Mouse (Mus musculus) neural tube, embryonic 14.5 days (tissue): Measurements from ENCODE around the gene Arid3a. TPM values are rescaled to one million over a fixed set of nuclear protein-coding genes. Genes with fewer than 3 reads are reported as not detected.

Experiments
- ATAC-seq: fragments of 200-750 bp; cut with Nextera tagmentation; 2 replicates; pipeline ENCODE4 v1.8.0; 2017; ENCODE audit warnings: low read depth, mild to moderate bottlenecking, moderate TSS enrichment, moderate library complexity
- H3K27ac ChIP-seq: fragments of 300-500 bp; sonication (generic); 2 replicates; pipeline ENCODE4 v1.5.1; 2014; ENCODE audit warnings: low read depth, mild to moderate bottlenecking, control low read depth, low read length, moderate library complexity, mixed read lengths
- H3K27me3 ChIP-seq: fragments of 300-500 bp; sonication (generic); 2 replicates; pipeline ENCODE4 v1.6.1; 2014; ENCODE audit warnings: low read length; ENCODE audit not compliant: control insufficient read depth, insufficient read depth
- H3K36me3 ChIP-seq: fragments of 300-500 bp; sonication (generic); 2 replicates; pipeline ENCODE4 v1.6.1; 2014; ENCODE audit warnings: low read length, mixed read lengths; ENCODE audit not compliant: control insufficient read depth, insufficient read depth
- H3K4me1 ChIP-seq: fragments of 300-500 bp; sonication (generic); 2 replicates; pipeline ENCODE4 v1.6.1; 2014; ENCODE audit warnings: low read length; ENCODE audit not compliant: control insufficient read depth, insufficient read depth
- H3K4me2 ChIP-seq: fragments of 300-500 bp; sonication (generic); 2 replicates; pipeline ENCODE4 v1.6.1; 2014; ENCODE audit warnings: mild to moderate bottlenecking, low read depth, low read length, control low read depth
- H3K4me3 ChIP-seq: fragments of 300-500 bp; sonication (generic); 2 replicates; pipeline ENCODE4 v1.5.1; 2014; ENCODE audit warnings: low read depth, low read length, control low read depth, mixed read lengths
- H3K9ac ChIP-seq: fragments of 300-500 bp; sonication (generic); replicated peaks from 2 replicates; pipeline ENCODE4 v1.6.1; 2014; ENCODE audit warnings: low read depth, mild to moderate bottlenecking, control low read depth, low read length, mixed read lengths
- H3K9me3 ChIP-seq: fragments of 300-500 bp; sonication (generic); 2 replicates; pipeline ENCODE4 v1.6.1; 2016; ENCODE audit warnings: low read length; ENCODE audit not compliant: control insufficient read depth
- WGBS: fragments of 180-500 bp; shearing (Covaris S2); extraction: QIAGEN DNeasy Blood & Tissue Kit; methylation state at CpG from one replicate; pipeline ENCODE4 v1.1.7; 2014; 5-methylcytosine and 5-hydroxymethylcytosine counted together
- polyA plus RNA-seq: library from polyadenylated mRNA; unstranded; fragments of >200 nt; fragmentation: Nextera tagmentation; extraction: Ambion mirVana; gene quantifications from 2 replicates; pipeline ENCODE4 v1.2.1, GENCODE M21; 2014

Gene Arid3a
- polyA plus RNA-seq, 1 experiment from 2014 or later: 5.1 TPM

- Histone ChIP-seq H3K4me1 (peaks cover 28% of the 10 kb centered on the region), H3K36me3 (no peaks in the 10 kb centered on the region), H3K9ac (peak within 1 kb of the TSS; percentile 83), H3K27ac (peak within 1 kb of the TSS; percentile 94), H3K9me3 (no peaks in the 10 kb centered on the region), H3K4me2 (peak within 1 kb of the TSS; percentile 98), H3K27me3 (peaks cover 15% of the 10 kb centered on the region), H3K4me3 (peak within 1 kb of the TSS; percentile 75)
- ATAC-seq: peak; percentile 80
- under 1% methylated on average over 49 of the region's 49 CpGs for WGBS
Observed at GRCm38 (mm10) chr10:79984195-79984816, 57.5 kb downstream of the Arid3a start, which contains the start of gene Tmem259. TSS of gene Tmem259 (minus strand) at chr10:79984330.

- H3K9me3 ChIP-seq: no peaks in the 10 kb centered on the region
- H3K9ac ChIP-seq: peak overlapping the region; percentile 74
- H3K4me1 ChIP-seq: peaks cover 28% of the 10 kb centered on the region
- H3K4me3 ChIP-seq: peak overlapping the region; percentile 75
- 0% methylated on average over 22 of the region's 22 CpGs for WGBS
- H3K27ac ChIP-seq: peak overlapping the region; percentile 94
- H3K36me3 ChIP-seq: no peaks in the 10 kb centered on the region
- H3K27me3 ChIP-seq: peaks cover 21% of the 10 kb centered on the region
- peak; percentile 93 for ATAC-seq
- peak overlapping the region; percentile 98 for H3K4me2 ChIP-seq
Observed at GRCm38 (mm10) chr10:79984871-79985270, 58.0 kb downstream of the Arid3a start.

DNA sequence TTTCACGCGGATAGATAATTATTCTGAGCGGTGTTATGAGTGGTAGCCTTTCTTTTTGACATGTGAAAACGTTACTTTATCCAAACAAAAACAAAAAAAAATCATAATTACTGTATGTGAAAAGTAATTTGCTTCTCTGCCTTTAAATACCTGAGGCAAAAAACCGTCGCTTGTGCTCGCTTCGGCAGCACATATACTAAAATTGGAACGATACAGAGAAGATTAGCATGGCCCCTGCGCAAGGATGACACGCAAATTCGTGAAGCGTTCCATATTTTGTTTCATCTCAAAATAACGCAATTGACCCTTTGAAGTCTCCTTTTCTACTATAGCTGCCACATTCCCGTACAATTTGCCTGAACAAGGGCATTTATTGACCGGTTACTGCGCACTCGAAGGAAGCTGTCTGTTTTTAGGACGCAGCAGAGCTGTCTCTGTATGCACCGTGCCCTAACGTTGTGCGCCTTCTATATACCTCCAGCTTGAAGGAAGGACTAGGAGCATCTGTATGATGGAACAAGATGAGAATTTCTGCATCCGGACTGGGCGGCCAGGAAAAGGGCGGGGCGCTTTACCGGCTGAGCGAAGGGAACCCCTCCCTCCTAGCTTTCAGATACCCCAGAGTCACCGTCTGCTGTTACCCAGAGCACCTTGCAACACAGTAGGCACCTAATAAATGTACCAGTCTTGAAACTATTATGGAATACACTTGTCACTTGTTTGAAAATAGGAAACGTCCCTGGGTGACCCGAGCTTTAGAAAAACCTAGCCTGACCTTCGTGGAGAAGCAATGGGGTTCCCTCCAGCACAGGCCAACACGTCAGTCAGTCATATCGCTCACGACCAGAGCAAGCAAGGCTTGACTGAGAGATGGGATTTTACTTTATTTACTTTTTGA is 58.7 kb downstream of the Arid3a start:
- no peak; the same call in 1 of the 2 replicates for ATAC-seq
- peaks cover 28% of the 10 kb centered on the region for H3K4me1 ChIP-seq
- peaks cover 22% of the 10 kb centered on the region for H3K27me3 ChIP-seq
- H3K36me3 ChIP-seq: no peaks in the 10 kb centered on the region
- H3K27ac ChIP-seq: peak overlapping the region; percentile 94
- H3K9ac ChIP-seq: peak overlapping the region; percentile 74
- H3K4me2 ChIP-seq: peak overlapping the region; percentile 98
- H3K9me3 ChIP-seq: no peaks in the 10 kb centered on the region
- H3K4me3 ChIP-seq: peak overlapping the region; percentile 75
- WGBS: 3% methylated on average over 35 of the region's 35 CpGs

GRCm38 (mm10) chr10:79986232-79986878 is 59.5 kb downstream of the Arid3a start:
- no peak for ATAC-seq
- peak overlapping the region; percentile 98 for H3K4me2 ChIP-seq
- peaks cover 27% of the 10 kb centered on the region for H3K4me1 ChIP-seq
- peak overlapping the region; percentile 75 for H3K4me3 ChIP-seq
- H3K27me3 ChIP-seq: peaks cover 25% of the 10 kb centered on the region
- no peaks in the 10 kb centered on the region for H3K9me3 ChIP-seq
- peak overlapping the region; percentile 74 for H3K9ac ChIP-seq
- WGBS: 45% methylated on average over 6 of the region's 6 CpGs
- no peaks in the 10 kb centered on the region for H3K36me3 ChIP-seq
- peak overlapping the region; percentile 94 for H3K27ac ChIP-seq

GRCm38 (mm10) chr10:79986963-79987362 is 60.1 kb downstream of the Arid3a start:
- Histone ChIP-seq H3K4me3 (no peak overlapping the region), H3K27me3 (peaks cover 25% of the 10 kb centered on the region), H3K4me1 (peaks cover 23% of the 10 kb centered on the region), H3K4me2 (peak overlapping the region; percentile 3; the same call in 1 of the 2 replicates), H3K27ac (no peak overlapping the region), H3K36me3 (no peaks in the 10 kb centered on the region), H3K9me3 (0 out of 2 replicates have a peak, but pooled peaks cover 3% of the 10 kb centered on the region), H3K9ac (no peak overlapping the region; the same call in 1 of the 2 replicates)
- ATAC-seq: no peak
- 5% methylated on average over 11 of the region's 11 CpGs for WGBS

GRCm38 (mm10) chr10:79987771-79988505 is 61.1 kb downstream of the Arid3a start:
- Histone ChIP-seq H3K36me3 (no peaks in the 10 kb centered on the region), H3K27ac (no peak overlapping the region), H3K4me2 (peak overlapping the region; percentile 45), H3K4me1 (peaks cover 16% of the 10 kb centered on the region), H3K9ac (peak overlapping the region; percentile 48), H3K27me3 (peaks cover 25% of the 10 kb centered on the region), H3K4me3 (peak overlapping the region; percentile 38), H3K9me3 (0 out of 2 replicates have a peak, but pooled peaks cover 3% of the 10 kb centered on the region)
- ATAC-seq: no peak
- WGBS: 12% methylated on average over 27 of the region's 27 CpGs

- Histone ChIP-seq H3K9ac (peak within 1 kb of the TSS; percentile 48), H3K4me2 (peak within 1 kb of the TSS; percentile 45), H3K9me3 (0 out of 2 replicates have a peak, but pooled peaks cover 3% of the 10 kb centered on the region), H3K4me1 (peaks cover 9% of the 10 kb centered on the region), H3K27me3 (peaks cover 25% of the 10 kb centered on the region), H3K36me3 (no peaks in the 10 kb centered on the region), H3K4me3 (peak within 1 kb of the TSS; percentile 38), H3K27ac (no peak within 1 kb of the TSS)
- WGBS: 1% methylated on average over 58 of the region's 59 CpGs
- no peak for ATAC-seq
Observed at GRCm38 (mm10) chr10:79988506-79989271, 61.8 kb downstream of the Arid3a start, which contains the start of gene Cnn2. TSS of gene Cnn2 (plus strand) at chr10:79988584.
